In genomic region chr14:34769567-34770158, GRCm38 (mm10) we compare ENCODE assay signal across 8 mouse cellular contexts. TPM values are rescaled to one million over a fixed set of nuclear protein-coding genes. Genes with fewer than 3 reads are reported as not detected.
DNase-seq lines count a peak whose midpoint lies in the region; ATAC-seq lines count a peak whose summit lies in the region.

No protein-coding gene starts in this region.

- WGBS in embryonic facial prominence, embryonic 13.5 days, result 17% methylated on average over 32 of the region's 32 CpGs
- WGBS in hindbrain, embryonic 15.5 days, result 16% methylated on average over 32 of the region's 32 CpGs
- 15% methylated on average over 32 of the region's 32 CpGs for WGBS in limb, embryonic 10.5 days

- peak overlapping the region; percentile 72 for H3K9ac ChIP-seq in embryonic facial prominence, embryonic 13.5 days
- peak overlapping the region; percentile 57 for H3K9ac ChIP-seq in hindbrain, embryonic 15.5 days

- H3K27ac ChIP-seq in embryonic facial prominence, embryonic 13.5 days, result no peak overlapping the region
- no peak overlapping the region for H3K27ac ChIP-seq in hindbrain, embryonic 15.5 days (replicated peaks)
- peak overlapping the region; percentile 62; the same call in 1 of the 2 replicates for H3K27ac ChIP-seq in limb, embryonic 10.5 days

- H3K36me3 ChIP-seq in embryonic facial prominence, embryonic 13.5 days, result no peaks in the 10 kb centered on the region
- no peaks in the 10 kb centered on the region for H3K36me3 ChIP-seq in hindbrain, embryonic 15.5 days
- H3K36me3 ChIP-seq in limb, embryonic 10.5 days, result no peaks in the 10 kb centered on the region

- H3K4me3 ChIP-seq in embryonic facial prominence, embryonic 13.5 days, result peak overlapping the region; percentile 51
- peak overlapping the region; percentile 50 for H3K4me3 ChIP-seq in hindbrain, embryonic 15.5 days
- peak overlapping the region; percentile 62 for H3K4me3 ChIP-seq in limb, embryonic 10.5 days

- H3K4me2 ChIP-seq in embryonic facial prominence, embryonic 13.5 days, result peak overlapping the region; percentile 98
- peak overlapping the region; percentile 97 for H3K4me2 ChIP-seq in hindbrain, embryonic 15.5 days

- no peaks in the 10 kb centered on the region for H3K9me3 ChIP-seq in embryonic facial prominence, embryonic 13.5 days
- no peaks in the 10 kb centered on the region for H3K9me3 ChIP-seq in hindbrain, embryonic 15.5 days
- no peaks in the 10 kb centered on the region for H3K9me3 ChIP-seq in limb, embryonic 10.5 days (replicated peaks)

- DNase-seq in gastrocnemius, postnatal 10 days, result peak; percentile 16
- no peak for DNase-seq in gastrocnemius, adult 8-10 months (ENCODE audit: low spot score in 2 of 2)
- DNase-seq in R1 (ENCODE audit: low read depth, low spot score), result peak; percentile 72
- peak; percentile 68 for DNase-seq in limb, embryonic 10.5 days (ENCODE audit: low spot score)
- peak; percentile 49 for DNase-seq in testis, postnatal 14 days (ENCODE audit: low spot score)

- H3K4me1 ChIP-seq in embryonic facial prominence, embryonic 13.5 days, result 0 out of 2 replicates have a peak, but pooled peaks cover 7% of the 10 kb centered on the region
- peaks cover 16% of the 10 kb centered on the region for H3K4me1 ChIP-seq in hindbrain, embryonic 15.5 days (replicated peaks)
- peaks cover 17% of the 10 kb centered on the region for H3K4me1 ChIP-seq in limb, embryonic 10.5 days

- H3K27me3 ChIP-seq in embryonic facial prominence, embryonic 13.5 days, result peaks cover 17% of the 10 kb centered on the region
- no peaks in the 10 kb centered on the region for H3K27me3 ChIP-seq in hindbrain, embryonic 15.5 days
- H3K27me3 ChIP-seq in limb, embryonic 10.5 days (ENCODE audit: low read depth, poor library complexity, severe bottlenecking), result peaks cover 19% of the 10 kb centered on the region

- peak; percentile 12; the same call in 1 of the 2 replicates for ATAC-seq in embryonic facial prominence, embryonic 13.5 days (ENCODE audit: insufficient number of reproducible peaks, insufficient read depth, low FRiP score, low TSS enrichment, low read depth)
- ATAC-seq in hindbrain, embryonic 15.5 days (ENCODE audit: low FRiP score, low read depth), result peak; percentile 77
- 0 out of 2 replicates have a peak, but pooled peaks have one; percentile 18 for ATAC-seq in monocyte, adult 5-6 weeks (replicated peaks; ENCODE audit: insufficient number of reproducible peaks, low FRiP score, low TSS enrichment, poor library complexity, severe bottlenecking)

RNA-seq across cellular contexts. Expression of gene Grid1, which starts 50.2 kb away (rescaled TPM):
- under 1 TPM; 0.23 to 0.32 TPM for total RNA-seq in gastrocnemius, postnatal 10 days (2021)
- total RNA-seq in gastrocnemius, adult 8-10 months (2022), result not detected
- 0.81 and 1.0 TPM in 2 replicates for polyA plus RNA-seq in embryonic facial prominence, embryonic 13.5 days (2015; fragmentation: Nextera tagmentation; extraction: Ambion mirVana)
- 6.8 and 7.1 TPM in 2 replicates for polyA plus RNA-seq in hindbrain, embryonic 15.5 days (2015; fragmentation: Nextera tagmentation; extraction: Ambion mirVana)
- polyA plus RNA-seq in limb, embryonic 10.5 days (2016; fragmentation: Nextera tagmentation; extraction: Ambion mirVana), result 0.05 and 0.06 TPM in 2 replicates
- total RNA-seq in monocyte, adult 5-6 weeks (2017), result not detected in 3 replicates

Comparison
In these comparisons a context has a peak if more than half of its experiments do, and no peak if none do; other contexts are left out.
1. DNase-seq: peak in gastrocnemius, postnatal 10 days (single experiment), R1 (single experiment), limb, embryonic 10.5 days (single experiment) and testis, postnatal 14 days (single experiment); none in gastrocnemius, adult 8-10 months (0 of 2).
2. ATAC-seq: peak in every context shown above with its lines; median percentile 77 in hindbrain, embryonic 15.5 days; 18 in monocyte, adult 5-6 weeks; 12 in embryonic facial prominence, embryonic 13.5 days.
3. Peak in every context shown above with its lines, with median percentiles within 50 percentile points of each other: H3K4me3 ChIP-seq.